Mouse (Mus musculus): ENCODE measurements around the gene Fmnl1. TPM values are rescaled to one million over a fixed set of nuclear protein-coding genes. Genes with fewer than 3 reads are reported as not detected.
A peak's percentile ranks its signal among the peaks of the same experiment; 100 is the strongest.

The Fmnl1 gene
- polyA plus RNA-seq, 1 experiment, result 3.8 TPM

- no peaks in the 10 kb centered on the region for H3K4me1 ChIP-seq (ENCODE audit: control insufficient read depth, insufficient read depth, insufficient read length, low read length)
- no peak overlapping the region for H3K27ac ChIP-seq (replicated peaks; ENCODE audit: low read depth, low read length)
- H3K4me3 ChIP-seq (ENCODE audit: insufficient read depth, low read depth, low read length), result no peak overlapping the region
These were observed 66.8 kb downstream of the Fmnl1 start for GRCm38 (mm10) chr11:103237757-103238156.

- Histone ChIP-seq H3K4me3 (ENCODE audit: insufficient read depth, low read depth, low read length) (no peak overlapping the region), H3K4me1 (ENCODE audit: control insufficient read depth, insufficient read depth, insufficient read length, low read length) (peaks cover 5% of the 10 kb centered on the region; the same call in 1 of the 2 replicates), H3K27ac (replicated peaks; ENCODE audit: low read depth, low read length) (no peak overlapping the region)
These were observed 69.8 kb downstream of the Fmnl1 start for GRCm38 (mm10) chr11:103240740-103241139.

- Histone ChIP-seq H3K4me1 (ENCODE audit: control insufficient read depth, insufficient read depth, insufficient read length, low read length) (peaks cover 24% of the 10 kb centered on the region), H3K27ac (replicated peaks; ENCODE audit: low read depth, low read length) (no peak overlapping the region), H3K4me3 (ENCODE audit: insufficient read depth, low read depth, low read length) (no peak overlapping the region)
These were observed 73.9 kb downstream of the Fmnl1 start for GRCm38 (mm10) chr11:103244856-103245255.

- H3K4me1 ChIP-seq (ENCODE audit: control insufficient read depth, insufficient read depth, insufficient read length, low read length), result peaks cover 25% of the 10 kb centered on the region
- peak overlapping the region; percentile 7; the same call in 1 of the 2 replicates for H3K27ac ChIP-seq (replicated peaks; ENCODE audit: low read depth, low read length)
These were observed 75.3 kb downstream of the Fmnl1 start for GRCm38 (mm10) chr11:103246081-103246730.

GRCm38 (mm10) chr11:103246731-103247290, 75.9 kb downstream of the Fmnl1 start:
- Histone ChIP-seq H3K4me3 (ENCODE audit: insufficient read depth, low read depth, low read length) (no peak overlapping the region), H3K4me1 (ENCODE audit: control insufficient read depth, insufficient read depth, insufficient read length, low read length) (peaks cover 25% of the 10 kb centered on the region), H3K27ac (replicated peaks; ENCODE audit: low read depth, low read length) (peak overlapping the region; percentile 7; the same call in 1 of the 2 replicates)

More at GRCm38 (mm10) chr11:103246081-103246730, 75.3 kb downstream of the Fmnl1 start:
- no peak overlapping the region for H3K4me3 ChIP-seq (ENCODE audit: insufficient read depth, low read depth, low read length)

GRCm38 (mm10) chr11:103247504-103248177, 76.7 kb downstream of the Fmnl1 start:
- peaks cover 29% of the 10 kb centered on the region for H3K4me1 ChIP-seq (ENCODE audit: control insufficient read depth, insufficient read depth, insufficient read length, low read length)
- no peak overlapping the region for H3K27ac ChIP-seq (replicated peaks; ENCODE audit: low read depth, low read length)
- no peak overlapping the region for H3K4me3 ChIP-seq (ENCODE audit: insufficient read depth, low read depth, low read length)

Other genes starting within 250 kb of the Fmnl1 start
- not detected in 2 replicates for gene Kif18b, start 246.0 kb upstream of the Fmnl1 start, polyA plus RNA-seq (2012; ENCODE audit: insufficient read depth, insufficient read length, missing spikeins)
- gene C1ql1, start 224.4 kb upstream of the Fmnl1 start, polyA plus RNA-seq (2012; ENCODE audit: insufficient read depth, insufficient read length, missing spikeins), result not detected in 2 replicates
- gene Nmt1, start 142.9 kb upstream of the Fmnl1 start, polyA plus RNA-seq (2012; ENCODE audit: insufficient read depth, insufficient read length, missing spikeins), result 52.6 and 57.2 TPM in 2 replicates
- gene Dcakd, start 142.8 kb upstream of the Fmnl1 start, polyA plus RNA-seq (2012; ENCODE audit: insufficient read depth, insufficient read length, missing spikeins), result 25.6 and 25.9 TPM in 2 replicates
- 6.1 and 6.2 TPM in 2 replicates for gene Plcd3, start 69.4 kb upstream of the Fmnl1 start, polyA plus RNA-seq (2012; ENCODE audit: insufficient read depth, insufficient read length, missing spikeins)
- 95.3 and 183 TPM in 2 replicates for gene Acbd4, start 69.4 kb upstream of the Fmnl1 start, polyA plus RNA-seq (2012; ENCODE audit: insufficient read depth, insufficient read length, missing spikeins)
- 36.0 and 40.8 TPM in 2 replicates for gene Hexim1, start 54.9 kb upstream of the Fmnl1 start, polyA plus RNA-seq (2012; ENCODE audit: insufficient read depth, insufficient read length, missing spikeins)
- 3.2 and 4.2 TPM in 2 replicates for gene Hexim2, start 38.7 kb upstream of the Fmnl1 start, polyA plus RNA-seq (2012; ENCODE audit: insufficient read depth, insufficient read length, missing spikeins)
- not detected in 2 replicates for gene 1700023F06Rik, start 37.5 kb downstream of the Fmnl1 start, polyA plus RNA-seq (2012; ENCODE audit: insufficient read depth, insufficient read length, missing spikeins)
- gene Spata32, start 47.3 kb downstream of the Fmnl1 start, polyA plus RNA-seq (2012; ENCODE audit: insufficient read depth, insufficient read length, missing spikeins), result not detected in 2 replicates
- gene Map3k14, start 96.4 kb downstream of the Fmnl1 start, polyA plus RNA-seq (2012; ENCODE audit: insufficient read depth, insufficient read length, missing spikeins), result 1.5 and 3.8 TPM in 2 replicates
- 3.8 and 6.9 TPM in 2 replicates for gene Arhgap27, start 192.6 kb downstream of the Fmnl1 start, polyA plus RNA-seq (2012; ENCODE audit: insufficient read depth, insufficient read length, missing spikeins)
- gene Plekhm1, start 241.6 kb downstream of the Fmnl1 start, polyA plus RNA-seq (2012; ENCODE audit: insufficient read depth, insufficient read length, missing spikeins), result 13.4 and 14.6 TPM in 2 replicates

All from brown adipose tissue, adult 24 weeks (tissue).